Comparison of ENCODE assay signal across 19 mouse cellular contexts in the genomic region with DNA sequence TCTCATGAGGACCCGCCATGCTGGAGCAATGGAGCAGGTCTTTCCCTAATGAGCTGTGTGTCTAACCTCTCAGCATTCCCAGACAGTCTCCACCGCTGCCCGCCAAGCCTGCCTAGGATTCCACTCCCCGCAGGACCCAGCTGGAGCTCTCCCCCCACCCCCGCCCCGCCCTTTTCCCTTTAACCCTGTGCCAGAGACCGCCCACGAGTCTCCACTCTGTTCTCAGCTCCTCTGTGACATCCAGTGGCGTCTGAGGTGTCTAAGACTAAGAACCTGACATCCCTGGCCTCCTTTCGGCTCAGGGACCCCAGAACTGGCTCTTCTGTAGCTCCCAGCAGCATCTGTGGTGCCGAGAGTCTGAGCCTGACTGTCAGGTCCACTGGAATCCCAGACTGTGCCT. TPM values are rescaled to one million over a fixed set of nuclear protein-coding genes. Genes with fewer than 3 reads are reported as not detected.
DNase-seq lines count a peak whose midpoint lies in the region; ATAC-seq and TF ChIP-seq lines count a peak whose summit lies in the region.
"Had no signal": no experiment of that assay in that cellular context is flagged by ENCODE, and none has a peak within 500 bp of the region (broad histone marks: within the 10 kb centered on the region; RNA-seq: fewer than 3 reads in every experiment).

No protein-coding gene starts in this region.

- no peak overlapping the region for H3K9ac ChIP-seq in forebrain, embryonic 15.5 days (replicated peaks)
- no peak overlapping the region for H3K9ac ChIP-seq in midbrain, postnatal 0 days (replicated peaks; ENCODE audit: low read length, poor library complexity, severe bottlenecking)
- no peak overlapping the region for H3K9ac ChIP-seq in limb, embryonic 12.5 days (replicated peaks)
- H3K9ac ChIP-seq: embryonic facial prominence, embryonic 15.5 days; liver, embryonic 12.5 days; neural tube, embryonic 12.5 days had no signal

- H3K4me2 ChIP-seq in forebrain, embryonic 15.5 days (replicated peaks): no peak overlapping the region
- no peak overlapping the region for H3K4me2 ChIP-seq in midbrain, postnatal 0 days (ENCODE audit: low read depth, low read length, poor library complexity, severe bottlenecking)
- peak overlapping the region; percentile 11; the same call in 1 of the 2 replicates for H3K4me2 ChIP-seq in limb, embryonic 12.5 days
- H3K4me2 ChIP-seq: embryonic facial prominence, embryonic 15.5 days; liver, embryonic 12.5 days; neural tube, embryonic 12.5 days had no signal

- no peaks in the 10 kb centered on the region for H3K36me3 ChIP-seq in forebrain, embryonic 10.5 days (replicated peaks)
- no peaks in the 10 kb centered on the region for H3K36me3 ChIP-seq in forebrain, embryonic 15.5 days
- no peaks in the 10 kb centered on the region for H3K36me3 ChIP-seq in midbrain, embryonic 10.5 days
- H3K36me3 ChIP-seq in midbrain, postnatal 0 days (ENCODE audit: insufficient read depth, low read length): no peaks in the 10 kb centered on the region
- no peaks in the 10 kb centered on the region for H3K36me3 ChIP-seq in limb, embryonic 12.5 days
- H3K36me3 ChIP-seq: embryonic facial prominence, embryonic 15.5 days; liver, embryonic 12.5 days; neural tube, embryonic 12.5 days had no signal

- no peak for TF ChIP-seq CTCF in midbrain, postnatal 0 days (IDR thresholded peaks at IDR 0.05)

- no peak overlapping the region for H3K4me3 ChIP-seq in forebrain, embryonic 10.5 days
- no peak overlapping the region for H3K4me3 ChIP-seq in forebrain, embryonic 15.5 days
- H3K4me3 ChIP-seq in midbrain, embryonic 10.5 days: no peak overlapping the region
- H3K4me3 ChIP-seq in midbrain, postnatal 0 days (ENCODE audit: low read depth, low read length): no peak overlapping the region
- no peak overlapping the region for H3K4me3 ChIP-seq in limb, embryonic 12.5 days (replicated peaks)
- H3K4me3 ChIP-seq: embryonic facial prominence, embryonic 15.5 days; layer of hippocampus, adult 2 months; liver, embryonic 12.5 days; neural tube, embryonic 12.5 days had no signal

- no peak for DNase-seq in forebrain, embryonic 10.5 days (ENCODE audit: extremely low spot score, low spot score)
- DNase-seq in midbrain, embryonic 10.5 days (ENCODE audit: low spot score): no peak
- DNase-seq in midbrain, postnatal 0 days (ENCODE audit: low spot score): no peak
- DNase-seq in Muller cell, postnatal 12 days (ENCODE audit: inconsistent ontology term): peak; percentile 58
- no peak for DNase-seq in cerebellum, adult 18-20 months
- DNase-seq in cerebellum, postnatal 4 days (ENCODE audit: low spot score in 2 of 2): no peak
- DNase-seq: adrenal gland, adult 8-10 months; kidney, adult 2 months; kidney, postnatal 14 days; left cerebral cortex, postnatal 4 days; lung, adult 2 months; right cerebral cortex, postnatal 25 days; thymus, postnatal 36 days had no signal

- 28% methylated on average over 11 of the region's 11 CpGs for WGBS in forebrain, embryonic 10.5 days
- WGBS in forebrain, embryonic 15.5 days: 26% methylated on average over 11 of the region's 11 CpGs
- 32% methylated on average over 11 of the region's 11 CpGs for WGBS in midbrain, embryonic 10.5 days
- WGBS in midbrain, postnatal 0 days: 29% methylated on average over 11 of the region's 11 CpGs
- WGBS in limb, embryonic 12.5 days: 30% methylated on average over 11 of the region's 11 CpGs

- peak overlapping the region; percentile 62; the same call in 1 of the 2 replicates for H3K27ac ChIP-seq in forebrain, embryonic 10.5 days
- no peak overlapping the region for H3K27ac ChIP-seq in forebrain, embryonic 15.5 days (replicated peaks)
- H3K27ac ChIP-seq in midbrain, embryonic 10.5 days (replicated peaks): peak overlapping the region; percentile 53; the same call in 1 of the 2 replicates
- H3K27ac ChIP-seq in midbrain, postnatal 0 days (ENCODE audit: low read depth, low read length): no peak overlapping the region
- no peak overlapping the region for H3K27ac ChIP-seq in limb, embryonic 12.5 days
- H3K27ac ChIP-seq: embryonic facial prominence, embryonic 15.5 days; layer of hippocampus, adult 2 months; liver, embryonic 12.5 days; neural tube, embryonic 12.5 days had no signal

- H3K27me3 ChIP-seq in forebrain, embryonic 10.5 days (ENCODE audit: poor library complexity, severe bottlenecking): no peaks in the 10 kb centered on the region
- no peaks in the 10 kb centered on the region for H3K27me3 ChIP-seq in forebrain, embryonic 15.5 days
- no peaks in the 10 kb centered on the region for H3K27me3 ChIP-seq in midbrain, embryonic 10.5 days (ENCODE audit: low read depth, poor library complexity, severe bottlenecking)
- H3K27me3 ChIP-seq in midbrain, postnatal 0 days (ENCODE audit: insufficient read depth, low read length): no peaks in the 10 kb centered on the region
- H3K27me3 ChIP-seq in limb, embryonic 12.5 days: no peaks in the 10 kb centered on the region
- H3K27me3 ChIP-seq: embryonic facial prominence, embryonic 15.5 days; liver, embryonic 12.5 days; neural tube, embryonic 12.5 days had no signal

- no peak for ATAC-seq in forebrain, embryonic 15.5 days (replicated peaks)
- ATAC-seq in midbrain, postnatal 0 days (ENCODE audit: low FRiP score): no peak
- ATAC-seq in limb, embryonic 12.5 days (ENCODE audit: insufficient number of reproducible peaks, insufficient read depth, low FRiP score, low TSS enrichment, low read depth): no peak
- ATAC-seq: liver, embryonic 12.5 days had no signal

- H3K4me1 ChIP-seq in forebrain, embryonic 10.5 days: peaks cover 10% of the 10 kb centered on the region
- no peaks in the 10 kb centered on the region for H3K4me1 ChIP-seq in forebrain, embryonic 15.5 days
- H3K4me1 ChIP-seq in midbrain, embryonic 10.5 days: peaks cover 8% of the 10 kb centered on the region
- no peaks in the 10 kb centered on the region for H3K4me1 ChIP-seq in midbrain, postnatal 0 days (ENCODE audit: insufficient read depth, low read length)
- no peaks in the 10 kb centered on the region for H3K4me1 ChIP-seq in limb, embryonic 12.5 days (replicated peaks)
- H3K4me1 ChIP-seq: embryonic facial prominence, embryonic 15.5 days; liver, embryonic 12.5 days; neural tube, embryonic 12.5 days had no signal

- H3K9me3 ChIP-seq in forebrain, embryonic 10.5 days: no peaks in the 10 kb centered on the region
- no peaks in the 10 kb centered on the region for H3K9me3 ChIP-seq in forebrain, embryonic 15.5 days
- no peaks in the 10 kb centered on the region for H3K9me3 ChIP-seq in midbrain, embryonic 10.5 days (replicated peaks)
- H3K9me3 ChIP-seq in midbrain, postnatal 0 days (ENCODE audit: low read length): no peaks in the 10 kb centered on the region
- no peaks in the 10 kb centered on the region for H3K9me3 ChIP-seq in limb, embryonic 12.5 days
- H3K9me3 ChIP-seq: embryonic facial prominence, embryonic 15.5 days; liver, embryonic 12.5 days; neural tube, embryonic 12.5 days had no signal

RNA-seq across cellular contexts. Expression of a gene that starts 50.9 kb away (rescaled TPM):
- 68.9 and 74.9 TPM in 2 replicates for polyA plus RNA-seq in forebrain, embryonic 10.5 days (2016; fragmentation: Nextera tagmentation; extraction: Ambion mirVana)
- polyA plus RNA-seq in forebrain, embryonic 15.5 days (2015; fragmentation: Nextera tagmentation; extraction: Ambion mirVana): 55.4 and 61.2 TPM in 2 replicates
- 71.1 and 71.9 TPM in 2 replicates for polyA plus RNA-seq in midbrain, embryonic 10.5 days (2016; fragmentation: Nextera tagmentation; extraction: Ambion mirVana)
- 33.2 and 38.7 TPM in 2 replicates for total RNA-seq in midbrain, postnatal 0 days (2014; rRNA removed)
- 43.4 and 46.7 TPM in 2 replicates for polyA plus RNA-seq in midbrain, postnatal 0 days (2015; fragmentation: Nextera tagmentation; extraction: Ambion mirVana)
- polyA plus RNA-seq in limb, embryonic 12.5 days (2016; fragmentation: Nextera tagmentation; extraction: Ambion mirVana): 68.3 and 72.6 TPM in 2 replicates

RNA-seq across cellular contexts. Expression of a gene that starts 55.0 kb away (rescaled TPM):
- 20.3 and 21.7 TPM in 2 replicates for polyA plus RNA-seq in forebrain, embryonic 10.5 days (2016; fragmentation: Nextera tagmentation; extraction: Ambion mirVana)
- polyA plus RNA-seq in forebrain, embryonic 15.5 days (2015; fragmentation: Nextera tagmentation; extraction: Ambion mirVana): 17.7 and 17.9 TPM in 2 replicates
- polyA plus RNA-seq in midbrain, embryonic 10.5 days (2016; fragmentation: Nextera tagmentation; extraction: Ambion mirVana): 17.9 and 20.2 TPM in 2 replicates
- total RNA-seq in midbrain, postnatal 0 days (2014; rRNA removed): 16.8 and 27.8 TPM in 2 replicates
- polyA plus RNA-seq in midbrain, postnatal 0 days (2015; fragmentation: Nextera tagmentation; extraction: Ambion mirVana): 19.6 and 20.1 TPM in 2 replicates
- 24.9 and 25.4 TPM in 2 replicates for polyA plus RNA-seq in limb, embryonic 12.5 days (2016; fragmentation: Nextera tagmentation; extraction: Ambion mirVana)

Comparison
In these comparisons a context has a peak if more than half of its experiments do, and no peak if none do; other contexts are left out.
1. H3K27ac ChIP-seq: peak in forebrain, embryonic 10.5 days (single experiment) and midbrain, embryonic 10.5 days (single experiment); none in forebrain, embryonic 15.5 days (single experiment), midbrain, postnatal 0 days (single experiment) and limb, embryonic 12.5 days (single experiment).